In the genomic region with DNA sequence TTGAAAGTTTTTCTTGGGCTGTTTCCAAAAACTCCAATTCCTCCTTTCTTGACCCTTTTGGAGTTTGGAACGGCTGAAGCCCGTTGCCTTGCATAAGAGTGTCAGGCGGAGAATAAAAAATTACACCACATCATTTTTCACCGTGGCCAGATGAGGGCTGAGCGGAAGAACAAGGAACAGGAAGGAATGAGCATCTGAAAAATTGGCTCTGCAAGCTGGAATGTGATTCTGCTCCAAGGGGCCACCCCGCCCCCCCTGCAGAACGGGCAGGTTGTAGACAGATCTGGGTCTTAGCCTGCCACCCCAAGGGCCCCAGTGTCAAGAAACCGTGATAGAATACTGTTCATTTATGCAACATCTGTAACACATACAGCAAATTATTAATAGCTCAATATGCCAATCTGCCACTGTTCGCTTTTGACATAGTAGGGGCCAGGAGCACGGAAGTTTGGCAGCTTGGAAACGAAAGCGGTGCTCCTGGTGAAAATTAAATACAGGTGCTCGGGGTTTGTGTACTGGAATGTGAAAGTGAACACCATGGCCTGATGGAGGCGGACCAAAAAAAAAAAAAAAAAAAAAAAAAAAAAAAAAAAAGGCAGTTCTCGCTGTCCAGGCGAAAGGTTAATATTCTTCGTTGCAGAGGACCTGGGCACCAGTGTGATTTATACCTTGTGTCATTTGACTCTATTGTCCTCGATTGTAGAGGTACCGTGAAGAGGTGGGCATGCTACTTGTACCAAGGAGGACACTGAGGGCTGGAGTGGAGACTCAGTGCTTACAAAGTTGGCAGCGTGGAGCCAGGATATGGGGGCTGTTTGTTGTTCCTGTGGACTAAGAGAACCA, we compare ENCODE assay signal across 9 mouse cellular contexts.
DNase-seq lines count a peak whose midpoint lies in the region; ATAC-seq and TF ChIP-seq lines count a peak whose summit lies in the region.
"Had no signal": no experiment of that assay in that cellular context is flagged by ENCODE, and none has a peak within 500 bp of the region (broad histone marks: within the 10 kb centered on the region; RNA-seq: fewer than 3 reads in every experiment).

No protein-coding gene starts in this region.

- H3K9ac ChIP-seq in embryonic facial prominence, embryonic 11.5 days (replicated peaks; ENCODE audit: low read length) = no peak overlapping the region
- H3K9ac ChIP-seq in heart, postnatal 0 days (replicated peaks; ENCODE audit: low read depth, low read length) = no peak overlapping the region
- H3K9ac ChIP-seq in limb, embryonic 12.5 days (replicated peaks) = no peak overlapping the region
- H3K9ac ChIP-seq in forebrain, embryonic 14.5 days (ENCODE audit: low read length) = no peak overlapping the region
- no peak overlapping the region for H3K9ac ChIP-seq in midbrain, embryonic 13.5 days (replicated peaks)

- H3K9me3 ChIP-seq in embryonic facial prominence, embryonic 11.5 days (replicated peaks; ENCODE audit: control insufficient read depth, low read length) = no peaks in the 10 kb centered on the region
- no peaks in the 10 kb centered on the region for H3K9me3 ChIP-seq in heart, postnatal 0 days (replicated peaks; ENCODE audit: control insufficient read depth, low read length)
- H3K9me3 ChIP-seq in limb, embryonic 12.5 days = no peaks in the 10 kb centered on the region
- H3K9me3 ChIP-seq in forebrain, embryonic 14.5 days (replicated peaks; ENCODE audit: control insufficient read depth, low read length) = no peaks in the 10 kb centered on the region
- H3K9me3 ChIP-seq in midbrain, embryonic 13.5 days = no peaks in the 10 kb centered on the region

- H3K4me2 ChIP-seq in embryonic facial prominence, embryonic 11.5 days (ENCODE audit: low read depth, low read length) = peak overlapping the region; percentile 24; the same call in 1 of the 2 replicates
- peak overlapping the region; percentile 10; the same call in 1 of the 2 replicates for H3K4me2 ChIP-seq in heart, postnatal 0 days (ENCODE audit: low read depth, low read length)
- peak overlapping the region; percentile 53 for H3K4me2 ChIP-seq in limb, embryonic 12.5 days
- H3K4me2 ChIP-seq in forebrain, embryonic 14.5 days (ENCODE audit: low read length) = no peak overlapping the region
- H3K4me2 ChIP-seq in midbrain, embryonic 13.5 days (replicated peaks) = no peak overlapping the region

- TF ChIP-seq EP300 in heart, postnatal 0 days (IDR thresholded peaks at IDR 0.05; ENCODE audit: low read depth) = no peak

- DNase-seq in brain, embryonic 14.5 days (ENCODE audit: low read depth) = peak; percentile 6
- peak; percentile 86 for DNase-seq in embryonic facial prominence, embryonic 11.5 days (ENCODE audit: low spot score)
- peak; percentile 15 for DNase-seq in heart, postnatal 0 days (ENCODE audit: low spot score)
- DNase-seq in cerebellum, adult 2 months = no peak
- no peak for DNase-seq in forebrain, embryonic 14.5 days (ENCODE audit: low spot score)
- no peak for DNase-seq in thymus, postnatal 25 days

- WGBS in embryonic facial prominence, embryonic 11.5 days = 36% methylated on average over 20 of the region's 20 CpGs
- WGBS in heart, postnatal 0 days = 58% methylated on average over 20 of the region's 20 CpGs
- 18% methylated on average over 20 of the region's 20 CpGs for WGBS in limb, embryonic 12.5 days
- 55% methylated on average over 20 of the region's 20 CpGs for WGBS in cerebellum, adult 2 months
- WGBS in forebrain, embryonic 14.5 days = 84% methylated on average over 20 of the region's 20 CpGs
- WGBS in midbrain, embryonic 13.5 days = 87% methylated on average over 20 of the region's 20 CpGs

- H3K27me3 ChIP-seq in embryonic facial prominence, embryonic 11.5 days (ENCODE audit: control insufficient read depth, insufficient read depth, low read length) = no peaks in the 10 kb centered on the region
- no peaks in the 10 kb centered on the region for H3K27me3 ChIP-seq in heart, postnatal 0 days (ENCODE audit: control insufficient read depth, insufficient read depth, low read length)
- H3K27me3 ChIP-seq in limb, embryonic 12.5 days = no peaks in the 10 kb centered on the region
- H3K27me3 ChIP-seq in cerebellum, adult 2 months (ENCODE audit: control insufficient read depth, insufficient read depth, low read length) = no peaks in the 10 kb centered on the region; the same call in 1 of the 2 replicates
- H3K27me3 ChIP-seq in forebrain, embryonic 14.5 days (replicated peaks; ENCODE audit: control insufficient read depth, insufficient read depth, low read length) = no peaks in the 10 kb centered on the region
- H3K27me3 ChIP-seq in midbrain, embryonic 13.5 days = no peaks in the 10 kb centered on the region

- no peaks in the 10 kb centered on the region; the same call in 1 of the 2 replicates for H3K4me1 ChIP-seq in embryonic facial prominence, embryonic 11.5 days (ENCODE audit: control insufficient read depth, insufficient read depth, low read length)
- no peaks in the 10 kb centered on the region for H3K4me1 ChIP-seq in heart, postnatal 0 days (ENCODE audit: control insufficient read depth, insufficient read depth)
- H3K4me1 ChIP-seq in limb, embryonic 12.5 days (replicated peaks) = peaks cover 53% of the 10 kb centered on the region
- H3K4me1 ChIP-seq in cerebellum, adult 2 months (ENCODE audit: control insufficient read depth, insufficient read depth, low read length) = no peaks in the 10 kb centered on the region
- no peaks in the 10 kb centered on the region for H3K4me1 ChIP-seq in forebrain, embryonic 14.5 days (ENCODE audit: control insufficient read depth, insufficient read depth, low read length)
- H3K4me1 ChIP-seq in midbrain, embryonic 13.5 days (replicated peaks) = no peaks in the 10 kb centered on the region

- TF ChIP-seq CTCF in brain, embryonic 14.5 days (IDR thresholded peaks at IDR 0.05; ENCODE audit: borderline replicate concordance, extremely low read depth, insufficient read depth, insufficient read length) = no peak
- TF ChIP-seq CTCF in heart, postnatal 0 days (IDR thresholded peaks at IDR 0.05; ENCODE audit: low read depth) = no peak
- no peak for TF ChIP-seq CTCF in cerebellum, adult 2 months (IDR thresholded peaks at IDR 0.05; ENCODE audit: borderline replicate concordance, insufficient read depth, low read depth, low read length)

- H3K27ac ChIP-seq in embryonic facial prominence, embryonic 11.5 days (replicated peaks; ENCODE audit: low read depth, low read length) = no peak overlapping the region; the same call in 1 of the 2 replicates
- no peak overlapping the region for H3K27ac ChIP-seq in heart, postnatal 0 days (ENCODE audit: low read depth)
- H3K27ac ChIP-seq in limb, embryonic 12.5 days = peak overlapping the region; percentile 86
- H3K27ac ChIP-seq in cerebellum, adult 2 months (ENCODE audit: insufficient read depth, low read length) = no peak overlapping the region
- H3K27ac ChIP-seq in forebrain, embryonic 14.5 days (ENCODE audit: low read depth, low read length) = no peak overlapping the region
- H3K27ac ChIP-seq in midbrain, embryonic 13.5 days = no peak overlapping the region
- H3K27ac ChIP-seq: macrophage had no signal

- H3K4me3 ChIP-seq in embryonic facial prominence, embryonic 11.5 days (ENCODE audit: low read depth, low read length) = no peak overlapping the region
- H3K4me3 ChIP-seq in heart, postnatal 0 days (ENCODE audit: low read depth, low read length) = no peak overlapping the region
- H3K4me3 ChIP-seq in limb, embryonic 12.5 days (replicated peaks) = peak overlapping the region; percentile 16; the same call in 1 of the 2 replicates
- no peak overlapping the region for H3K4me3 ChIP-seq in cerebellum, adult 2 months (replicated peaks; ENCODE audit: insufficient read depth, low read depth, low read length)
- no peak overlapping the region for H3K4me3 ChIP-seq in forebrain, embryonic 14.5 days (ENCODE audit: low read depth, low read length)
- H3K4me3 ChIP-seq in midbrain, embryonic 13.5 days (replicated peaks) = no peak overlapping the region

- H3K36me3 ChIP-seq in embryonic facial prominence, embryonic 11.5 days (replicated peaks; ENCODE audit: control insufficient read depth, insufficient read depth, low read depth, low read length) = no peaks in the 10 kb centered on the region
- no peaks in the 10 kb centered on the region for H3K36me3 ChIP-seq in heart, postnatal 0 days (replicated peaks; ENCODE audit: control insufficient read depth, insufficient read depth, low read length)
- no peaks in the 10 kb centered on the region for H3K36me3 ChIP-seq in limb, embryonic 12.5 days
- no peaks in the 10 kb centered on the region for H3K36me3 ChIP-seq in forebrain, embryonic 14.5 days (ENCODE audit: control insufficient read depth, insufficient read depth, low read length)
- no peaks in the 10 kb centered on the region for H3K36me3 ChIP-seq in midbrain, embryonic 13.5 days

- no peak for TF ChIP-seq POLR2A in brain, embryonic 14.5 days (IDR thresholded peaks at IDR 0.05; ENCODE audit: borderline replicate concordance, extremely low read depth, insufficient read depth, insufficient read length, poor library complexity, severe bottlenecking)
- TF ChIP-seq POLR2A in cerebellum, adult 2 months (IDR thresholded peaks at IDR 0.05; ENCODE audit: borderline replicate concordance, insufficient read depth, low read length) = no peak

- peak; percentile 65; the same call in 1 of the 2 replicates for ATAC-seq in embryonic facial prominence, embryonic 11.5 days (replicated peaks; ENCODE audit: insufficient number of reproducible peaks, low FRiP score, low TSS enrichment, low read depth)
- ATAC-seq in heart, postnatal 0 days (ENCODE audit: insufficient read depth, low read depth) = no peak
- ATAC-seq in limb, embryonic 12.5 days (ENCODE audit: insufficient number of reproducible peaks, insufficient read depth, low FRiP score, low TSS enrichment, low read depth) = peak; percentile 85
- ATAC-seq in forebrain, embryonic 14.5 days = no peak
- ATAC-seq in midbrain, embryonic 13.5 days = no peak

Comparison
In these comparisons a context has a peak if more than half of its experiments do, and no peak if none do; other contexts are left out.
1. DNase-seq: peak in brain, embryonic 14.5 days (single experiment), embryonic facial prominence, embryonic 11.5 days (single experiment) and heart, postnatal 0 days (single experiment); none in cerebellum, adult 2 months (0 of 2), forebrain, embryonic 14.5 days (single experiment) and thymus, postnatal 25 days (single experiment).
2. ATAC-seq: peak in embryonic facial prominence, embryonic 11.5 days (single experiment) and limb, embryonic 12.5 days (single experiment); none in heart, postnatal 0 days (single experiment), forebrain, embryonic 14.5 days (single experiment) and midbrain, embryonic 13.5 days (single experiment).
3. H3K4me2 ChIP-seq: peak in embryonic facial prominence, embryonic 11.5 days (single experiment), heart, postnatal 0 days (single experiment) and limb, embryonic 12.5 days (single experiment); none in forebrain, embryonic 14.5 days (single experiment) and midbrain, embryonic 13.5 days (single experiment).